Mouse (Mus musculus) heart, postnatal 36 days (tissue): ENCODE measurements around the gene Ifih1. TPM values are rescaled to one million over a fixed set of nuclear protein-coding genes. Genes with fewer than 3 reads are reported as not detected.

Experiments
- DNase-seq, 2 experiments: peaks; one replicate each; pipeline ENCODE4 v3.0.0; 2021 to 2022
- intact Hi-C: fragments of 180-260 bp; cut with DNase I; formaldehyde crosslinking; loops from one replicate; pipeline ENCODE4 v1.15.1; 2025
- total RNA-seq, 2 experiments: library from RNA; stranded (reverse); gene quantifications; 2 replicates each; pipeline ENCODE4 v1.2.3; 2021

Ifih1 gene
- 1 to 10 TPM; 6.1 to 8.6 TPM for total RNA-seq

DNA sequence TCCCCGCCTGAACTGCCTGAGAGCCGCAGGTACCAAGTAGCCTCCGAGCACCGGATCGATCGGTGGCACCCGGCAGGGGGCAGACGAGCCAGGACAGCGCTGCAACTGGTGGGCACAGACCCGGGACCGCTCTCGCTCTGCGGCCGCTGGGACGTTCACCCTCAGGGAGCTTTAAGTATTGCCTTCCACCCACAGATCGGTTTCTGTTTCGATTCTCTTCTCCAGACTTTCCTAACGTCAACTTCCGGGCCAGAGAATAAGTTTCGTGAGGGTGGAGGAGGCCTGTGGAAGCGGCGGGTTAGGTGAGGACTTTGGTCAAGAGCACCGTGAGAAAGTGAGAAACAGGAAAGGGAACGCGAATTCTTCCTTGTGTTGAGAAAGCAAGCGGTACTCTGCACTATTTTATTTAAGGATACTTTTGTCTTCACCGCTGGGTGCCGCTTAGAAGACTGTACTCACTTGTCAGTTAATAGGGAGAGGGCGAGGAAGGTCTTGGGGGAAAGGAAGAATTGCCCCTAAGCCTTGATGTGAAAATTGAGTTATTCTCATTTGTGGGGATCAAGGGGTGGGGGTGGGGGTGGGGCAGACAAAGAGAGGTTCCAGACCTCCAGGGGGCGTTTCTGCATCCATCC is at the start of gene Ifih1:
TSS of gene Ifih1 (minus strand) at position 242 of the 632 bp plus-strand sequence.
- peak; percentile 64 to 71 for DNase-seq
- intact Hi-C loops = no loop called here

DNA sequence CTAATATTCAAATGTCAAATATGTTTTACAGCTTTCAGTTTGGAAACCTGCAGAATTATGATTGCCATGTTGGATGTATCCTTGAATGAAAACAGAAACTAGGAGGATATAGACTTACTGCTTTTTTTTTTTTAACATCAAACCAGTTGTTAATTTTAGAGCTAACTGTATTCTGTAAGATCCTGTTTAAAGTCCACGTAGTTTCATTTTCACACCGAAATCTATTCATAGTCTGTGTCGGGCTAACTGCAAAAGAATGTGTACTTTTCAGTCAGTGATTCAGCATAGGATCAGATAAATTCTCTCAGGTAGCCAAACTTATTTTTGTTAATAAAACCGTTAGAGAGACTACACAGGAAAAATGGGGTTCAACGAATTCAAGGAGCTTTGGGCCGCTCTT is 39.9 kb upstream of the Ifih1 start:
- DNase-seq = no peak
- intact Hi-C loops = no loop called here

DNA sequence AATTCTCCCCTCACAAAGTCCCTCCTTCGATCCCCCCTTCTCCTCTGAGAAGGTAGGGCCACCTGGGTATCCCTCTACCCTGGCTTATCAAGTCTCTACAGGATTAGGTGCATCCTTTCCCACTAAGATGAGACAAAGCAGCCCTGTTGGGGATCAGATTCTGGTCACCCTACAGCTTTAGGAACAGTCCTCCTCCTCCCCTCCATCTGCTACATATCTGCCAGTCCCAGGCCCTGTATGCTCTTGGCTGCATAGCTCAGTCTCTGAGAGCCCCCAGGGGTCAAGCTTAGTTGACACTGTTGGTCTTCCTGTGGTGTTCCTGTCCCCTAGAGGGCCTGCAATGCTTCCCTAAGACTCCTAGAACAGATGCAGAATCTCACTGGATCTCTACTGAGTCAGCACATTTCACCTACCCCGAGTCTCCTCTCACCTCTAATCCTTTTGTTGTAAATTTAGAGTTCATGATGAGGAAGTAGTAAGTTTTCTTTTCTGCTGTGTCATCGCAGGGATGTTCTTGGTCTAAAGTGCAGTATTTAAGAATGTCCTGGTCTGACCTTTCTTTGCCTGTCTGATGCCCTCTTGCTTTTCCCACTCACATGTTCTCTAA is 39.0 kb upstream of the Ifih1 start:
- DNase-seq = no peak
- intact Hi-C loops = no loop called here

DNA sequence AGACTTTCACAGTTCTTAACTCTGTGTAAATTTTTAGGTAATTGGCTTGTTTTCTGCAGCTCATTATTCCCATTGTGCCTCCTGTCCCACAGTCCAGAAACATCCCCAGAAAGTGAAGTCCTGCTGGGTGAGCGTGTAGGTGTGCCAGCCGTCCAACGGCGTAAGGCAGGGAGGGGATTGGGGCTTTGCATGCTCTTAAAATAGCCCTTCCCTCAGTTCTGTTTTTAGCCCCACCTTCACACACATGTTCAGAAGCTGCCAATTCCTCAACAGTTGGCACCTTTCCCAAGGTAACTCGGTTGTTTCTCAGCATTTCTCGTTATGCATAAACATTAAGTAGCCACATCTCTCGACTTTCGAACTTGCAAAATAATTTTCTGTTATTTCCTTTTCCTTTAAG is 35.6 kb upstream of the Ifih1 start:
- DNase-seq = peak; percentile 5 to 25
- intact Hi-C loops = no loop called here

DNA sequence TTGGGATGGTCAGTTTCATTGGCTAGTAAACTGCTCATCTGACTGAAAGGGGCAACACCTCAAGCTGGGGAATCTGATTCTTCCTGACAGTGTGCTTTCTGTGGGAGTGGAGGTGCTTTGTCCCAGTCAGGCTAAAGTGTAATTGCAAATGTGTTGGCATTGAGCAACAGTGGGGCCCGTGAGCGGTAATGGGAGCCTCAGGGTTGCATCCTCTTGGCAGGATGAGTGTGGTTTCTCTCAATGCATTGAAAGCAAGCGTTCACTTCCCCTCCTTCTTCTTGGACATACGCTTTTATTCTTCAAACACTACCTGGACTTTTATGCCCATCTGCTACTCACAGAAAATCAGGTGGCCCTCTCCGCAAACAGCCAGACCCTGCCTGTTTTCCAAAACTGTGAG is 26.7 kb upstream of the Ifih1 start:
- DNase-seq = no peak
- intact Hi-C loops = no loop called here

DNA sequence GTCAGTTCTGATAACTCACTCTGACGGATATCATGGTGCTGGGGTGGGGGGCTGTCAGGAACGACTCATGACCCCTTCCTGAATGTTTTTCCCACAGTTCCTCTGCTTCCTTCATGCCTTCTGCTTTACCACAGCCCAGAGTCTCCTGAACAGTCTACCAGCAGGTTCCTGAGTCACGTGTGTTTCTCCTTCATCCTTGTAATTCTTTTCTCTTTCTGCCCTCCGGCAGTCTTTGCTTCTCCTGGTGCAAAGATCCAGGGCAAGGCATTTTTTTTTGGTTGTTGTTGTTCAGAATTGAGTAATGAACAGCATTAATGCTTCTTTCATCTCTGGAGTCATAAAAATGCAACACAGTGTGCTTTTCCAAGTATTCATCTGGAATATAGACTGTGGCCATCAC is 24.7 kb upstream of the Ifih1 start:
- intact Hi-C loops = no loop called here
- no peak for DNase-seq

DNA sequence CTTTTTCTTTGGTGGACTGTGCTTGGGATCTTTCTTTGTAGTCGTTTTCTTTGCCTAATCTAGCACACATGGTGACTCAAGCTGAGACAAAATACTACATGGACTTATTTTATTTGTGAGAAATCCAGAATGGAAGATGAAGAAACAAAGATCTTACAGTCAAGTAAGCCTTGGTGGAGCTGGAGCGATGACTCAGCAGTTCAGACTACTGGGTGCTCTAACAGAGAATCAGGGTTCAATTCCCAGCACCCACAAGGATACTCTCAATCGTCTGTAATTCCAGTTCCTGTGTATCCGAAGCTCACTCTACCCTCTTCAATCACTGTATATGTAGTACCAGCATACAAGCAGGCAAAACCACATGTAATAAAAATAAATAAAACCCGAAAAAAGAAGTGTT is 24.2 kb upstream of the Ifih1 start:
- intact Hi-C loops = no loop called here

DNA sequence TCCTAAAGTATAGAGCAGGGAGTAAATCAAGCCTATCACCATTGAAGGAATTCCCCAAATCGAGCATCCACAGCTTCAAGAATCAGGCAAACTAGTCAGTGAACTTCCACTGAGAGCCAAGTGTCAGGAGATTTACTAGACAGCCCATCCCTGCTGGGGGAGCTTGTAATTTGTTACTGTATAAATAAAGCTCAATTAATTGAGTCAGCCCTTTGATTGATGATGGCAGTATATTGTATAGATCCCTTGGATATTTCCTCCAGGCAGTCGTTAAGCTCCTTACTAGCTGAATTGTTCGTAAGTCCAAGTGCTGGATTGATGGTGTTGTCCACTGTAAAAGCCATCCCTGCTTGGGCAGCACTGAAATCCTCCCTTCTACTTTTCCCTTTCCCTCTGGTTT is 23.8 kb upstream of the Ifih1 start:
- intact Hi-C loops = no loop called here
- no peak for DNase-seq

More for the DNA sequence above, 24.2 kb upstream of the Ifih1 start:
- DNase-seq = no peak

DNA sequence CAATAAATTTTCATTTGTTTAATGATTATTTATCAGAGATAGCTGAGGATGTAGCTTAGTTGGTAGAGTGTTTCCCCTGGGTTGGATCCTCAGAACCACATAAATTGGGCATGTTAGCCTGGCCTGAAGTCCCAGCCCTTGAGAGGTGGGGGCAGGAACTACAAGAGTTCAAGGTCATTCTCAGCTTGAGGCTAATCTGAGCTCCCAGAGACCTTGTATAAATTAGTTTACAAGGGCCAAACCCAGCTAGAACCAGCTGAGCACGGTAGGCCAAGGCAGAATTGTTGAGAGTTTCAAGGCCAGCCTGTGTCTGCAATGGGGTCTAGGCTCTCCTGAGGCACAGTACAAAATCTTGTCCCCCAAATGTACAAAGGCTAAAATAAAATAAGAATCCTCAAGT is 19.5 kb upstream of the Ifih1 start:
- intact Hi-C loops = no loop called here
- DNase-seq = no peak

DNA sequence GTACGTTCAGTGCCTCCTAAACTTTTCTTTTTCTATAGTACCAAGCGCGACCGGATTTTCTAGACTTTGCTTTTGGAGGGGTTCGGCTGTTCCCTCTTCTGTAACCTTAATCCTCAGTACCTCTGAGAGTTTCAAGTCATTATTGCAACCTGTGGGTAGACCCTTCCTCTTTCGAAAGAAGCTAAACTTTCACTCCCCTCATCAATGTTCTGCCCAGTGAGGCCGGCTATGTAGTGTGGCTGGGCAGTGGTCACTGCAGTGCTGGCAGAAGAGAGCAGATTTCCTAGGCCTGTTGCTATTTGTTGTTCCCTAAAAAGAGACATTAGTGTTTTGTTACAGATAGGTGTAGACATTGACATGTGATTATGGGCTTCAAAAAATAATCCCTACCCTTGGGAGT is 18.8 kb upstream of the Ifih1 start:
- no peak for DNase-seq
- intact Hi-C loops = no loop called here

DNA sequence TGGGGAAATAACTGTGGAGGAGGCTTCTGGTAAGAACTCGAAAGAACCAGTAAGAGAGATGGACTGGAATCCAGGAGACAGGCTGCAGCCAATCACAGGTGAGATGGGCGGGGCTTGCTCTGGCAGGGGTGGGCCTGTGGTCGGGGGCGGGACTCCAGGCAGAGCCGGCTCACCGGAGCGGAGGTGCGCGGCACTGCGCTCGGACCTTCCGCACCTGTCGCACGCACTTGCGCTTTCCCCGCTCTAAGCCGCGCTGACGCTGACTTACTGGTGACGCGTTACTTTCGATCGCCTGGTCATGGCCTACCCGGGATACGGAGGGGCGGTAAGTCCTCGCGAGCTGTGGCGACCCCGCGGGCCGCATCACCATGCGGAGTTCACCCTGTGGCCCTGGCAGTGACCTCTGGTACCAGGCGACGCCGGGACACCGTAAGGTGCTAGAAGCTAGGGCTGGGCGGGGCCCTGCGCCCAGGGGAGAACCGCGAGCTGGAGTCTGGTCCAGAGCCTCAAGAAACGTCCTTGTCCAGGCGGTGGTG is 18.1 kb upstream of the Ifih1 start, which contains the start of gene Gca:
TSS of gene Gca (plus strand) at position 151 of the 536 bp plus-strand sequence.
- peak; percentile 64 to 69 for DNase-seq
- intact Hi-C loops = no loop called here

DNA sequence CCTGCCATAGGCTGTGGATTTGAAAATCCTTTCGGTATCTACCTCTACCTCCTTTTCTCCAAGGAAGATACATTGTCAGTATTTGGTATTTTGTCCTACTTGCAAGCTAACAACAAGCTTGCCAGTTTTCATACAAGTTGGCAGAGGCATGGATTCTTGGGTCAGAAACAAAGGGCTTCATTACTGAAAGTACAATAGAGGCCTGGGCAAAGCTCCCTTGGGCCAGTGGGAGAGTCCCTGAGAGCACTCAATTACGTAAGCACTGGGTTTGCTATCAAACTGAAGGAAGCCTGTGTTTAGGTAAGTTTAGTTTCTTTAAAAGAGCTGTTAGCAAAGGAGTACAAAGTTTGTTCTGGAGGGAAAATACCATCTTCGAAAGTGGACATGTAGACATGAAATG is 16.5 kb upstream of the Ifih1 start:
- no peak for DNase-seq
- intact Hi-C loops = no loop called here

DNA sequence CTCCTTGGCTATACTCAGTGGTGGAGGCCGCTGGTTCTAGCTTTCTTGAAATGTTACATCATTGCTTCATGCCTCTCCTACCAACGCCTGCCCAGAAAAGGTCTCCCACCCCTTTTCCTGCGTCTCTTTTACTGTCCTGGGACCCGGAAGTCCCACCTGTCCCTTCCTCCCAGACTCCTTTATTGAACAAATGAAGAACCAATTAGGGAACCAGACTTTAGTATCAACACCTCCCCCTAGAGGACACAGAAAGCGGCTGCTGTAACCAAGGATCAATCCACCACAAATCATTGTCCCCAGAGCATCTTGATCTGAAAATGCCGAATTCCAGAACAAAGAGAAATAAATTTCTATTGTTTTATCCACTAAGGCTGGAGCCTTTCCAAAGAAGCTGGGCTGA is 14.5 kb upstream of the Ifih1 start:
- intact Hi-C loops = no loop called here
- no peak for DNase-seq

DNA sequence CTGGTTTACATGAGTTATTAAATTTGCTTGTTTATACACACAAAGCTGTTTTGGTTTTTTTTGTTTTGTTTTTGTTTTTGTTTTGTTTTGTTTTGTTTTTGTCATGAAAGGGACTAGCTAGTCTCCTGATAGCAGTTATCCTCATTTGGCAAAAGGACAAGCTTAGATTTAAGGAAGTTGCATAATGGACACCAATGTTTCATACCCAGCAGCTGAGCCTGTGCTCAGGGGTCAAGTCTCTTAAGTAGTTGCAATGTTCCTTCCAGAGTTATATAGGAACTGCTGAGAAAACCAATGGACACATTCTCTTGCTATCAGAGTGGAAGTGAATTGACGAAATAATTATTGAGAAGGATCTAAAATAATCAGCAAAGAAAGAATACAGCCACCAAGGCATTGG is 10.0 kb upstream of the Ifih1 start:
- DNase-seq = no peak
- intact Hi-C loops = no loop called here

DNA sequence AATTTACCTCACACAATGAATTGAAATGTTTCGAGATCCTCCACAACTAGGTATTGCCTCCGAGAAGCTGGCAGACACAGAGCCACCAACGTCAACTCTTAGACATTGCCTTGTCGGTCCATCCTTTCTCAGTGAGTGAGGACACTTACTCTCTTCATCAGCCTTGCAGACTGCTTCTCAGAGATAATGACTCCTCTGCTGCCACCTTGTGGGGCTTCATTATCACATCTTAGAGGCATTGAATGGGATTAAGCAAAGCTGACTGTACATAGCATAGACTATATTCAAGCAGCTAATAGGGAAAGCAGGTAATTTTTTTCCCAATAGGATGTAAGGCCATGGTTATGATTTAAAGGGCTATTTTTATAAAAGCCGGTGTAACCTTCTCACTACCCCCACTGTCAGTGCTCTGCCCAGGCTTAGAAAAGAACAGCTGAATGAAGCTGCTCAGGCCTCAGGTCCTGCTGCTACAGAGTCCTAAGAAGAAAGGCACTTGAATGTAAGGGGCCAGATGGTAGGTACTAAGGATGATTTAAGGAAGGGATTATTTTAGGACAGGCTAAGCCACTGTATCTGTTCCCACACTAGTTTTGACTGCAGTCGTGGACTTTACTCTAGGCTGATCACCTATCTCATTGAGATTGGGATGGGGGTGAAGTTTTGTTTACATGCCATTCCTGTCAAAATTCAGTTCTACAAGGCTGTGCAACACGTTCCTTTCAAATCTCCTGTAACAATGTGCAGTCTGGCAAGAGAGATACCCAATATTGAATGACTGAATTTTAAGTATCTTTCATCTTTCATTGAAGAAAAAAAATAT is 8.7 kb upstream of the Ifih1 start:
- peak; percentile 16 to 58 for DNase-seq
- intact Hi-C loops = no loop called here

DNA sequence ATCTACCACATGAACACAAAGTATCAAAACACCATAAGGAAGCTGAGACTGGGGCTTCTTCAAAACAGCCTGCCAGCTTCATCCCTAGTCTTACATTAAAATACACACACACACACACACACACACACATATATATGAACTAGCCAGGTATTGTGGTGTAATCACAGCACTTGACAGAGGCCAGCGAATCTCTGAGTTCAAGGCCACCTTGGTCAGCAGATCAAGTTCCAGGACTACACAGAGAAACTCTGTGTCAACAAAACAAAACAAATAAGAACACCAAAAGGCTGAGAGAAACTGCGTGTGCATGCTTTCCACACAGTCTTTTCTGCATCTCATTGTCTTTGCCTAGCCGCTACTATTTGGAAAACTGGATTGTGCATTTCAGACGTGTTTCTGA is 6.4 kb upstream of the Ifih1 start:
- DNase-seq = no peak
- intact Hi-C loops = no loop called here

DNA sequence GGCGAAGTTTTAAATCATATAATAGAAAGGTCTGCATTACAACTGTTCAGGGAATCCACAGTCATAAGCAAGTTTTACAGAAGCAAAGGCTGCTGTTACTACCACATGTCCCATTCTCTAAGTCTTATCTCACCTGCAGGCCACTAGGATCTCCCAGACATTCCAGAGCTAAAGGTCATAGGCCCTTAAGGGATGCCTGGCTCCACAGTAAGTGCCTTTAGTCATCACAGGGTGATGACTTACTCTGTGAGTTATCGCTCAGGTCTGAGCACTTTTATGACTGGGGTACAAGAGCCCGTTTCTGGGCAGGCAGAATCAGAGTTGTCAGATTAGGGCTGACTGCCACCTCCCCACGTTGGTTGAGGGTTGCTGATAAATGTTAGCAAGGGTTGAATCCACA is 5.8 kb upstream of the Ifih1 start:
- intact Hi-C loops = no loop called here
- no peak for DNase-seq

DNA sequence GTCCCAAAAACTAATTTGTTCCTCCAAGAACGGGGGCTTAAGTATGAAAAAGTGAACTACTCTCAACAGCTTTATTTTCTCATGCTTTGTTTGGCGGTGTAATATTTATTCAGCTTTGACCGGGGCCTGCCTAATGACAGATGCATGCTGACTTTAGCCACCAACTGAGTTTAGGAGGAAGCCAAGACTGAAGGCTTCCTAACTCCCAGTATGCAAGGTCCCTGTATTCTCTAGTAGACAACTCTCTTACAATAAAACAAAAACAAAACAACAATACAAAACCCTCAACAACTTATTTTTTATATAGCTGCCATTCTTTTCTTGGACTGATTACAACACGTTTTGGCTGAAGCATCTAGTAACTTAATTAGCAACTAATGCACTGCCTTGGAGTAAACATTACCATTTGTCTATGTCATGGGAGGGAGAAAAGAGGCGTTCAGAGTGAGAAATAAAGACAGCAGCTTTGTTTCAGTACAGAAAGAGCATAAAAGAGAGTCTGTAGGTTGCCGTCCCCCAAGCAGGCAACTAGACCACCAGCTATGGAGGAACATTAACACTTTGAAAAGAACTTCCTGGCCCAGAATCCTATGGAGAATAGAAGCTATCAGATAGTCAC is 725 bp upstream of the Ifih1 start:
- intact Hi-C loops = no loop called here
- DNase-seq = no peak

DNA sequence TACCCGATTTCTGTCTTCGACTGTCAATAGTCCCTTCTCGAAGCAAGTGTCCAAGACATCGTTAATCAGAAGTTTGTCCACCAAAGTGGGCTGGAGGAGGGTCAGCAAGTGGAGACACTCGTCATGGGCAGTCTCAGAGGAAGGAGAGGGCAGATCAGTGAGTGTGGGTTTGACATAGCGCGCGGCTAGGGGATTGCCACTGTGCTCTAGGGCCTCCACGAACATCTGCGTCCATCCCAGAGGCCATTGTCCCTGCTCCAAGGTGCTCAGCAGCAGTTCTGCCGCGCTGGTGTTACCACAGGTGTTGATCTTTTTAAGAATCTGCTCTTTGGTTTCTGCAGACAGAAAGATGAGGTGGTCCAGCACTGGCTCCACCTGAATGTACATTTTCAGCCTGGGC is 580 bp downstream of the Ifih1 start:
- intact Hi-C loops = no loop called here
- peak; percentile 36 to 39 for DNase-seq

DNA sequence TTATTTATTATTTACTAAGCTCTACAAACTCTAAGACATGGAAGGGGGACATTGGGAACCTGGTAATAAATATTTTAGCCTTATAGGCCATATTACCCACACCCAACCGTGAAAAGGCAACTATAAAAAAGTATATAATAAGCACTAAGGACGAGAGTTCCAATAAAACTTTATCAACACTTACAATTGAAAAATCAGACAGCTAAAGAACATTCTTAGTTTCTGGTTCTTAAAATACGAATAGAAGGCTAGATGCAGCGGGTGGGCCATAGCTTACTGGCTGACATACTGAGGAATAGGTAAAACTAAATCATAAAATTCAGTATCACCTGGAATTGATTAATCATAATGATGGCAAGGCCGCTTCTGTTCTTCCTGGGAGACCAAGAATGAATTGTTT is 1.2 kb downstream of the Ifih1 start:
- DNase-seq = no peak
- intact Hi-C loops = no loop called here
